10 mouse cellular contexts compared by ENCODE assay signal in the genomic region with DNA sequence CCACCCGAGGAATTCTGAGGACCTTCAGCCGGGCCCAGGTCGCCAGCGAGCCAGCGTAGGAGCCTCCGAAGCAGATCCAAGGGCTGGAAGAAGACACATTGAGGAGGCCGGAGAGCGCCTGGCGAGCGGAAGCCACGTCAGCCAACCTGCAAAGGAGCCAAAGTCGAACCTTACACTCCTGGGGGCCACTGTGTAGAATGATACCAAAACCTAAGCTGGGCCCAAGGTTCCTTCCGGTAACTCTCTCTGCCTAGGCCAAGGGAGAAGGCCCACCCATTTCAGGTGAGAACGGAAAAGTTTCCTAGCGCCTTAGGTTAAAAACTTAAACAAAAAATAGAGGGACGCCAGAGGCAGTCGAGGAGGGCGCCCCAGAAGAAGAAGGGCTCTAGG. TPM values are rescaled to one million over a fixed set of nuclear protein-coding genes. Genes with fewer than 3 reads are reported as not detected.
DNase-seq lines count a peak whose midpoint lies in the region; ATAC-seq lines count a peak whose summit lies in the region.
"Had no signal": no experiment of that assay in that cellular context is flagged by ENCODE, and none has a peak within 500 bp of the region (broad histone marks: within the 10 kb centered on the region; RNA-seq: fewer than 3 reads in every experiment).

No protein-coding gene starts in this region.

- H3K4me2 ChIP-seq in heart, embryonic 15.5 days: peak overlapping the region; percentile 93
- H3K4me2 ChIP-seq in hindbrain, embryonic 16.5 days (ENCODE audit: low read length): peak overlapping the region; percentile 94
- peak overlapping the region; percentile 75 for H3K4me2 ChIP-seq in midbrain, embryonic 15.5 days

- no peak overlapping the region for H3K9ac ChIP-seq in heart, embryonic 15.5 days
- H3K9ac ChIP-seq in hindbrain, embryonic 16.5 days (ENCODE audit: low read depth, low read length): no peak overlapping the region
- no peak overlapping the region for H3K9ac ChIP-seq in midbrain, embryonic 15.5 days

- 6% methylated on average over 18 of the region's 18 CpGs for WGBS in heart, embryonic 15.5 days
- 2% methylated on average over 18 of the region's 18 CpGs for WGBS in embryonic facial prominence, embryonic 10.5 days
- 4% methylated on average over 18 of the region's 18 CpGs for WGBS in hindbrain, embryonic 16.5 days
- 3% methylated on average over 18 of the region's 18 CpGs for WGBS in midbrain, embryonic 15.5 days

- H3K4me1 ChIP-seq in heart, embryonic 15.5 days (replicated peaks): peaks cover 19% of the 10 kb centered on the region
- peaks cover 23% of the 10 kb centered on the region for H3K4me1 ChIP-seq in embryonic facial prominence, embryonic 10.5 days
- peaks cover 14% of the 10 kb centered on the region for H3K4me1 ChIP-seq in hindbrain, embryonic 16.5 days (ENCODE audit: control insufficient read depth, insufficient read depth, low read depth, low read length)
- H3K4me1 ChIP-seq in midbrain, embryonic 15.5 days: peaks cover 19% of the 10 kb centered on the region

- H3K9me3 ChIP-seq in heart, embryonic 15.5 days (replicated peaks): no peaks in the 10 kb centered on the region
- no peaks in the 10 kb centered on the region for H3K9me3 ChIP-seq in embryonic facial prominence, embryonic 10.5 days
- no peaks in the 10 kb centered on the region; the same call in 1 of the 2 replicates for H3K9me3 ChIP-seq in hindbrain, embryonic 16.5 days (ENCODE audit: control insufficient read depth, low read length)
- no peaks in the 10 kb centered on the region for H3K9me3 ChIP-seq in midbrain, embryonic 15.5 days

- no peak for ATAC-seq in heart, embryonic 15.5 days (replicated peaks; ENCODE audit: insufficient number of reproducible peaks, insufficient read depth, low FRiP score, low read depth)
- no peak for ATAC-seq in hindbrain, embryonic 16.5 days
- no peak for ATAC-seq in midbrain, embryonic 15.5 days (replicated peaks)

- peaks cover 95% of the 10 kb centered on the region for H3K27me3 ChIP-seq in heart, embryonic 15.5 days
- peaks cover 100% of the 10 kb centered on the region for H3K27me3 ChIP-seq in embryonic facial prominence, embryonic 10.5 days (replicated peaks; ENCODE audit: low read depth, poor library complexity, severe bottlenecking)
- peaks cover 84% of the 10 kb centered on the region for H3K27me3 ChIP-seq in hindbrain, embryonic 16.5 days (replicated peaks; ENCODE audit: control insufficient read depth, insufficient read depth, low read length)
- H3K27me3 ChIP-seq in midbrain, embryonic 15.5 days (replicated peaks): peaks cover 94% of the 10 kb centered on the region

- no peak for DNase-seq in heart, adult 8-10 months (ENCODE audit: low spot score)
- DNase-seq in embryonic facial prominence, embryonic 10.5 days (ENCODE audit: low spot score): no peak
- no peak for DNase-seq in adrenal gland, adult 18-20 months (ENCODE audit: low spot score in 2 of 2)
- no peak for DNase-seq in layer of hippocampus, adult 9-10 months (ENCODE audit: low spot score)
- no peak for DNase-seq in gastrocnemius, postnatal 25 days
- DNase-seq: cerebellum, adult 2 months had no signal

- peak overlapping the region; percentile 64 for H3K4me3 ChIP-seq in heart, embryonic 15.5 days
- H3K4me3 ChIP-seq in embryonic facial prominence, embryonic 10.5 days: peak overlapping the region; percentile 71
- peak overlapping the region; percentile 51 for H3K4me3 ChIP-seq in hindbrain, embryonic 16.5 days (ENCODE audit: low read length)
- peak overlapping the region; percentile 39 for H3K4me3 ChIP-seq in midbrain, embryonic 15.5 days

- H3K36me3 ChIP-seq in heart, embryonic 15.5 days: no peaks in the 10 kb centered on the region
- H3K36me3 ChIP-seq in embryonic facial prominence, embryonic 10.5 days (replicated peaks): no peaks in the 10 kb centered on the region
- H3K36me3 ChIP-seq in hindbrain, embryonic 16.5 days (ENCODE audit: control insufficient read depth, insufficient read depth, low read length): no peaks in the 10 kb centered on the region
- H3K36me3 ChIP-seq in midbrain, embryonic 15.5 days (replicated peaks): no peaks in the 10 kb centered on the region

- no peak overlapping the region for H3K27ac ChIP-seq in heart, embryonic 15.5 days
- no peak overlapping the region for H3K27ac ChIP-seq in embryonic facial prominence, embryonic 10.5 days (replicated peaks)
- H3K27ac ChIP-seq in hindbrain, embryonic 16.5 days (ENCODE audit: low read depth, low read length): no peak overlapping the region
- H3K27ac ChIP-seq in midbrain, embryonic 15.5 days: no peak overlapping the region

RNA-seq across cellular contexts. Expression of a gene that starts 2.4 kb away (rescaled TPM):
- polyA plus RNA-seq in heart, embryonic 15.5 days (2015; fragmentation: Nextera tagmentation; extraction: Ambion mirVana): 9.5 and 113 TPM in 2 replicates
- under 1 TPM in 1 of 4 experiments, not detected in 3; 0.22 TPM for total RNA-seq in heart, adult 8-10 months (2022)
- polyA plus RNA-seq in embryonic facial prominence, embryonic 10.5 days (2016; fragmentation: Nextera tagmentation; extraction: Ambion mirVana): 0.13 and 0.54 TPM in 2 replicates
- polyA plus RNA-seq in hindbrain, embryonic 16.5 days (2015; fragmentation: Nextera tagmentation; extraction: Ambion mirVana): not detected in 2 replicates
- polyA plus RNA-seq in midbrain, embryonic 15.5 days (2015; fragmentation: Nextera tagmentation; extraction: Ambion mirVana): not detected in 2 replicates
- total RNA-seq in adrenal gland, adult 18-20 months (2021): under 1 TPM in 1 of 2 experiments, not detected in 1; 0.96 TPM
- not detected for total RNA-seq in gastrocnemius, postnatal 25 days (2021)

RNA-seq across cellular contexts. Expression of a gene that starts 26.1 kb away (rescaled TPM):
- polyA plus RNA-seq in heart, embryonic 15.5 days (2015; fragmentation: Nextera tagmentation; extraction: Ambion mirVana): not detected in 2 replicates
- total RNA-seq in heart, adult 8-10 months (2022): not detected
- polyA plus RNA-seq in embryonic facial prominence, embryonic 10.5 days (2016; fragmentation: Nextera tagmentation; extraction: Ambion mirVana): 0.06 TPM in 1 of 2 replicates, not detected in the other
- polyA plus RNA-seq in hindbrain, embryonic 16.5 days (2015; fragmentation: Nextera tagmentation; extraction: Ambion mirVana): not detected in 2 replicates
- not detected in 2 replicates for polyA plus RNA-seq in midbrain, embryonic 15.5 days (2015; fragmentation: Nextera tagmentation; extraction: Ambion mirVana)
- not detected for total RNA-seq in adrenal gland, adult 18-20 months (2021)
- not detected for total RNA-seq in gastrocnemius, postnatal 25 days (2021)
- total RNA-seq: left cerebral cortex, postnatal 36 days had no signal
- polyA plus RNA-seq: cerebellum, adult 2 months had no signal

RNA-seq across cellular contexts. Expression of a gene that starts 28.3 kb away (rescaled TPM):
- 3.5 TPM in 1 of 2 replicates, not detected in the other for polyA plus RNA-seq in heart, embryonic 15.5 days (2015; fragmentation: Nextera tagmentation; extraction: Ambion mirVana)
- total RNA-seq in heart, adult 8-10 months (2022): 10 to 100 TPM in 2 of 4 experiments, 1 to 10 TPM in 2; 1.7 to 11.1 (median 9.1) TPM
- 8.0 and 8.8 TPM in 2 replicates for polyA plus RNA-seq in embryonic facial prominence, embryonic 10.5 days (2016; fragmentation: Nextera tagmentation; extraction: Ambion mirVana)
- polyA plus RNA-seq in hindbrain, embryonic 16.5 days (2015; fragmentation: Nextera tagmentation; extraction: Ambion mirVana): not detected in 2 replicates
- 1.9 TPM in 1 of 2 replicates, not detected in the other for polyA plus RNA-seq in midbrain, embryonic 15.5 days (2015; fragmentation: Nextera tagmentation; extraction: Ambion mirVana)
- 10 to 100 TPM in 1 of 2 experiments, not detected in 1; 16.5 TPM for total RNA-seq in adrenal gland, adult 18-20 months (2021)
- total RNA-seq in gastrocnemius, postnatal 25 days (2021): 1 to 10 TPM; 2.9 to 7.7 TPM
- polyA plus RNA-seq: cerebellum, adult 2 months had no signal

RNA-seq across cellular contexts. Expression of a gene that starts 28.6 kb away (rescaled TPM):
- 1.6 and 1.7 TPM in 2 replicates for polyA plus RNA-seq in heart, embryonic 15.5 days (2015; fragmentation: Nextera tagmentation; extraction: Ambion mirVana)
- total RNA-seq in heart, adult 8-10 months (2022): 10 to 100 TPM in 1 of 4 experiments, 1 to 10 TPM in 3; 4.6 to 13.2 (median 8.3) TPM
- 8.5 and 10.0 TPM in 2 replicates for polyA plus RNA-seq in embryonic facial prominence, embryonic 10.5 days (2016; fragmentation: Nextera tagmentation; extraction: Ambion mirVana)
- polyA plus RNA-seq in hindbrain, embryonic 16.5 days (2015; fragmentation: Nextera tagmentation; extraction: Ambion mirVana): 0.70 and 0.87 TPM in 2 replicates
- 0.54 and 0.63 TPM in 2 replicates for polyA plus RNA-seq in midbrain, embryonic 15.5 days (2015; fragmentation: Nextera tagmentation; extraction: Ambion mirVana)
- total RNA-seq in adrenal gland, adult 18-20 months (2021): 10 to 100 TPM; 18.0 to 23.9 TPM
- total RNA-seq in gastrocnemius, postnatal 25 days (2021): 10 to 100 TPM; 13.9 to 29.0 TPM

RNA-seq across cellular contexts. Expression of a gene that starts 34.0 kb away (rescaled TPM):
- polyA plus RNA-seq in heart, embryonic 15.5 days (2015; fragmentation: Nextera tagmentation; extraction: Ambion mirVana): 8.6 and 12.1 TPM in 2 replicates
- total RNA-seq in heart, adult 8-10 months (2022): 10 to 100 TPM; 11.6 to 17.7 (median 15.2) TPM
- 37.1 and 38.7 TPM in 2 replicates for polyA plus RNA-seq in embryonic facial prominence, embryonic 10.5 days (2016; fragmentation: Nextera tagmentation; extraction: Ambion mirVana)
- polyA plus RNA-seq in hindbrain, embryonic 16.5 days (2015; fragmentation: Nextera tagmentation; extraction: Ambion mirVana): 6.5 and 6.7 TPM in 2 replicates
- 5.7 and 7.7 TPM in 2 replicates for polyA plus RNA-seq in midbrain, embryonic 15.5 days (2015; fragmentation: Nextera tagmentation; extraction: Ambion mirVana)
- total RNA-seq in adrenal gland, adult 18-20 months (2021): 10 to 100 TPM; 40.1 to 68.2 TPM
- 10 to 100 TPM; 30.9 to 31.7 TPM for total RNA-seq in gastrocnemius, postnatal 25 days (2021)
